Mouse (Mus musculus) ES-E14 (cell line): ENCODE results near the gene Uqcr10. TPM values are rescaled to one million over a fixed set of nuclear protein-coding genes. Genes with fewer than 3 reads are reported as not detected.
A peak's percentile ranks its signal among the peaks of the same experiment; 100 is the strongest.

Source experiments
- DNase-seq: peaks from one replicate; pipeline ENCODE4 v3.0.0-alpha.2; 2013; ENCODE audit warnings: low read depth, low spot score
- H3K27ac ChIP-seq: 2 replicates; pipeline ENCODE4 v1.5.1; 2012; ENCODE audit warnings: low read depth, mild to moderate bottlenecking, low read length, moderate library complexity, mixed read lengths; ENCODE audit not compliant: poor library complexity, insufficient read depth, severe bottlenecking
- H3K36me3 ChIP-seq: 2 replicates; pipeline ENCODE4 v1.6.1; 2012; ENCODE audit warnings: mild to moderate bottlenecking, low read length, moderate library complexity, mixed read lengths; ENCODE audit not compliant: control insufficient read depth, poor library complexity, insufficient read depth, severe bottlenecking
- H3K4me1 ChIP-seq, 2 experiments: fragments of 150-350 bp in 1 of 2; sonication (generic) in 1 of 2; 2 replicates each; pipeline ENCODE4 v1.6.1; 2012; ENCODE audit warnings: low read length in 2 of 2, mild to moderate bottlenecking in 1 of 2, mixed read lengths in 1 of 2; ENCODE audit not compliant: control insufficient read depth in 2 of 2, insufficient read depth in 2 of 2, poor library complexity in 1 of 2
- H3K4me3 ChIP-seq, 2 experiments: fragments of 150-350 bp in 1 of 2; sonication (generic) in 1 of 2; 2 replicates each; pipeline ENCODE4 v1.5.1; 2012; ENCODE audit warnings: low read length in 2 of 2, low read depth in 1 of 2, mild to moderate bottlenecking in 1 of 2, mixed read lengths in 1 of 2; ENCODE audit not compliant: insufficient read depth in 1 of 2, poor library complexity in 1 of 2, severe bottlenecking in 1 of 2
- H3K9ac ChIP-seq: 2 replicates; pipeline ENCODE4 v1.6.1; 2012; ENCODE audit warnings: low read depth, mild to moderate bottlenecking, low read length, mixed read lengths; ENCODE audit not compliant: poor library complexity, insufficient read depth, severe bottlenecking
- H3K9me3 ChIP-seq: fragments of 150-350 bp; sonication (generic); 2 replicates; pipeline ENCODE4 v1.6.1; 2012; ENCODE audit warnings: low read depth, mild to moderate bottlenecking, low read length; ENCODE audit not compliant: control insufficient read depth, insufficient read depth
- CHD2 ChIP-seq: IDR thresholded peaks from 2 replicates; pipeline ENCODE4 v1.6.1; 2014; ENCODE audit warnings: mild to moderate bottlenecking, low read depth, low read length, inconsistent platforms
- HCFC1 ChIP-seq: IDR thresholded peaks from 2 replicates; pipeline ENCODE4 v1.6.1; 2012; ENCODE audit warnings: low read length, inconsistent platforms, borderline replicate concordance; ENCODE audit not compliant: insufficient read depth
- MAFK ChIP-seq: IDR thresholded peaks from 2 replicates; pipeline ENCODE4 v1.6.1; 2014; ENCODE audit warnings: mild to moderate bottlenecking, low read depth, low read length, inconsistent platforms; ENCODE audit not compliant: insufficient read depth
- ZC3H11A ChIP-seq: IDR thresholded peaks from 2 replicates; pipeline ENCODE4 v1.6.1; 2012; ENCODE audit warnings: low read depth, mild to moderate bottlenecking, inconsistent platforms, low read length, borderline replicate concordance
- ZNF384 ChIP-seq: IDR thresholded peaks from 2 replicates; pipeline ENCODE4 v1.6.1; 2012; ENCODE audit warnings: low read depth, low read length, inconsistent platforms
- in situ Hi-C, 2 experiments: fragments of 600-800 bp; cut with MboI; formaldehyde crosslinking; loops; one replicate each; pipeline ENCODE4 v1.15.1; 2025; ENCODE audit warnings: low sequenced_read_pairs in 2 of 2, inconsistent platforms in 1 of 2; ENCODE audit not compliant: unreplicated experiment in 2 of 2
- total RNA-seq: library from RNA; depleted of rRNA; stranded (reverse); fragments of 300-350 nt; gene quantifications from 2 replicates; pipeline ENCODE4 v1.2.3, GENCODE M21; 2012

Gene Uqcr10
- total RNA-seq, 1 experiment = 963 TPM

GRCm38 (mm10) chr11:4685071-4685470 lies 19.1 kb downstream of the Uqcr10 start:
- peaks cover 20% of the 10 kb centered on the region; the same call in 1 of the 2 replicates for H3K36me3 ChIP-seq
- DNase-seq = no peak
- no peaks in the 10 kb centered on the region for H3K9me3 ChIP-seq
- in situ Hi-C loops = no loop called here
- H3K27ac ChIP-seq = no peak overlapping the region
- no peak for TF ChIP-seq CHD2
- TF ChIP-seq ZC3H11A = no peak
- no peak for TF ChIP-seq HCFC1
- TF ChIP-seq ZNF384 = no peak
- TF ChIP-seq MAFK = no peak
- no peak overlapping the region for H3K4me3 ChIP-seq
- no peak overlapping the region for H3K9ac ChIP-seq
- H3K4me1 ChIP-seq = peaks cover 2 to 11% of the 10 kb centered on the region in 2 experiments; a peak in 3 of 4 replicates

DNA sequence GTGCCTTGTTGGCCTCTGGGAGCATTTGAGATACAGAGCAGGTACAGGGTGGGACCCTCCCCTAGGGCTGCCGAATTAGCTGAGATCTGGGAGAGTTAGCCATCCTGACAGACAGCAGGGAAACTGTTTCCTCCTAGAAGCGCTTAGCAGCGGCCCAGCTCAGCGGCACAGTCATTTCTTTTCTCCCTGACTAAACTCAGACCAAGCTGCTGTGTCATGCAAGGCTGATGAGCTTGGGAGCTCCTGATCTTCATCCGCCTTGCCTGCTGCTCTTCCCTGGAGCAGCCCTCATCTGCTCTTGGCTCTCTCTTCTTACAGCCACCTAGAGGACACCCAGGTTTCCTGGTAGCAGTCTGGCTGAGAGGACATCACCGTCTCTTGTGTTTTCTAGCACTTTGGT lies 20.0 kb downstream of the Uqcr10 start:
- Histone ChIP-seq H3K4me3 (no peak overlapping the region), H3K9ac (no peak overlapping the region), H3K36me3 (peaks cover 24% of the 10 kb centered on the region; the same call in 1 of the 2 replicates), H3K9me3 (no peaks in the 10 kb centered on the region), H3K27ac (no peak overlapping the region), H3K4me1 (peaks cover 2 to 10% of the 10 kb centered on the region in 2 experiments; a peak in 1 of 4 replicates)
- in situ Hi-C loops = no loop called here
- TF ChIP-seq ZNF384 = no peak
- no peak for TF ChIP-seq HCFC1
- TF ChIP-seq MAFK = no peak
- no peak for TF ChIP-seq CHD2
- no peak for TF ChIP-seq ZC3H11A
- no peak for DNase-seq

DNA sequence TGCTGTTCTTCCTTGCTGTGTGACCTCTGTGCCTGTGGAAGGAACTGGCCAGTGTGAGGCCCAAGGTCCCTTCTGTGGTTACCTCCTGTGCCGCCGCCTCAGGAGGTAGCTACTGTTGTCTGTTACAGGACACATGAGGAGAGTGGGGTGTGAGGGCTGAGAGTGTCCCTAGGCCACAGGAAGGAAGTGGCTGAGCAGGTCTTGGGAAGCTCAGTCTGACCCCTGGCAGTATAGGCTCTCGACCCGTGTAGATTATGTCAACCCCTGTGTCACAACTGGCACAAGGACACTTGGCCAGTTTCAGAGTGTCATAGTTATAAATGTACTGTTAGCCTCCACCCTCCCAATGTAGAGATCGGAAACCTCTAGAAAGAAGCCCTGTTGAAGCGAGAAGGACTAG lies 20.6 kb downstream of the Uqcr10 start:
- Histone ChIP-seq H3K4me3 (no peak overlapping the region), H3K4me1 (peaks cover 0 to 11% of the 10 kb centered on the region in 2 experiments; a peak in 1 of 4 replicates), H3K9ac (no peak overlapping the region), H3K27ac (no peak overlapping the region), H3K9me3 (no peaks in the 10 kb centered on the region), H3K36me3 (peaks cover 28% of the 10 kb centered on the region; the same call in 1 of the 2 replicates)
- no peak for TF ChIP-seq HCFC1
- TF ChIP-seq ZNF384 = no peak
- TF ChIP-seq MAFK = no peak
- no peak for DNase-seq
- in situ Hi-C loops = no loop called here

DNA sequence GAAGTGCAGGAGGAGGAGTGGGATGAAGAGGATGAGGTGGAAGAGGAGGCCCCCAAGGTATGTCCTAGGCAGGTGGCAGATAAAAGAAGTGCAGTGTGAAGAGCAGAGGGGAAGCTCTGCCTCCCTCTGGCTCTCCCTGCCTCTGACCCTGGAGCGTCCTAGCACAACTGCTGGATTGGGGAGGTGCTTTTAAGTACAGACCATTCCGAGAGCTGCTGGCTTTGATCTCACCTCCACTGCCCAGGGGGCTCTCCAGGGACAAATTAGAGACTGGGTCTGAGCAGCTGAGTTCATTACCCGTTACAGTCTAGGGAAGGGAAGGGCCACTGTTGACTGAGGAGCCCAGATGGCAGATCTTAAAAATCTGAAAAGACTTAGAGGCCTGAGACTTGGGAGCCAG lies 24.0 kb downstream of the Uqcr10 start:
- peaks cover 2 to 17% of the 10 kb centered on the region in 2 experiments; a peak in 1 of 4 replicates for H3K4me1 ChIP-seq
- in situ Hi-C loops = no loop called here
- H3K9ac ChIP-seq = no peak overlapping the region
- H3K9me3 ChIP-seq = no peaks in the 10 kb centered on the region
- DNase-seq = peak; percentile 27
- TF ChIP-seq ZC3H11A (no peak), HCFC1 (no peak), MAFK (no peak), ZNF384 (no peak), CHD2 (no peak)
- no peak overlapping the region for H3K27ac ChIP-seq
- no peak overlapping the region for H3K4me3 ChIP-seq
- H3K36me3 ChIP-seq = peaks cover 34% of the 10 kb centered on the region; the same call in 1 of the 2 replicates

- Histone ChIP-seq H3K9ac (no peak overlapping the region), H3K4me3 (no peak overlapping the region), H3K4me1 (peaks cover 2 to 17% of the 10 kb centered on the region in 2 experiments; a peak in 1 of 4 replicates), H3K27ac (no peak overlapping the region), H3K9me3 (no peaks in the 10 kb centered on the region), H3K36me3 (peaks cover 36% of the 10 kb centered on the region; the same call in 1 of the 2 replicates)
- TF ChIP-seq ZC3H11A = no peak
- TF ChIP-seq HCFC1 = no peak
- TF ChIP-seq CHD2 = no peak
- TF ChIP-seq MAFK = no peak
- no peak for TF ChIP-seq ZNF384
- in situ Hi-C loops = no loop called here
- no peak for DNase-seq
Measured at GRCm38 (mm10) chr11:4679441-4679832, 24.7 kb downstream of the Uqcr10 start.
